Mouse (Mus musculus): ENCODE measurements around the gene Hist1h3c.

GRCm38 (mm10) chr13:23710374-23711089 is 34.9 kb downstream of the Hist1h3c start, which contains the start of gene Hfe:
- TF ChIP-seq CTCF (IDR thresholded peaks at IDR 0.05; ENCODE audit: low read depth, low read length) (no peak), POLR2A (IDR thresholded peaks at IDR 0.05; ENCODE audit: borderline replicate concordance, low read depth, low read length) (no peak)

Data from bone marrow macrophage, adult 2 months (primary cell).